Mouse (Mus musculus) adrenal gland, adult 2 months (tissue): ENCODE measurements at regions not wholly inside any gene's neighbourhood (a gene's known extent, or its start where the extent isn't known, plus 50 kb on each side); places are given as distances from the start of the nearest gene placed in this dataset.

ENCODE experiments used
- DNase-seq: peaks from one replicate; pipeline ENCODE4 v3.0.0; 2021

GRCm38 (mm10) chr3:36743399-36743798, 53.4 kb upstream of the Trpc3 start:
- no peak for DNase-seq

- no peak for DNase-seq
Measured at GRCm38 (mm10) chr3:36754358-36754950, 64.5 kb upstream of the Trpc3 start.

- DNase-seq: no peak
Measured at GRCm38 (mm10) chr3:36762065-36762653, 72.2 kb upstream of the Trpc3 start.

- no peak for DNase-seq
Measured at GRCm38 (mm10) chr3:36762847-36763246, 72.9 kb upstream of the Trpc3 start.

GRCm38 (mm10) chr3:36764741-36765140, 74.8 kb upstream of the Trpc3 start:
- peak; percentile 8 for DNase-seq

- no peak for DNase-seq
Measured at GRCm38 (mm10) chr3:36770096-36770495, 80.1 kb upstream of the Trpc3 start.

GRCm38 (mm10) chr3:36771011-36771410, 81.0 kb upstream of the Trpc3 start:
- DNase-seq: no peak

- no peak for DNase-seq
Measured at GRCm38 (mm10) chr3:36774023-36774422, 84.1 kb upstream of the Trpc3 start.

GRCm38 (mm10) chr3:36778448-36778847, 84.5 kb upstream of the 4932438A13Rik start:
- DNase-seq: peak; percentile 11

- DNase-seq: no peak
Measured at GRCm38 (mm10) chr3:36786581-36786980, 76.3 kb upstream of the 4932438A13Rik start.

GRCm38 (mm10) chr3:36790245-36790644, 72.7 kb upstream of the 4932438A13Rik start:
- no peak for DNase-seq

- peak; percentile 9 for DNase-seq
Measured at GRCm38 (mm10) chr3:36797025-36797424, 65.9 kb upstream of the 4932438A13Rik start.

GRCm38 (mm10) chr3:36798160-36798823, 64.6 kb upstream of the 4932438A13Rik start:
- DNase-seq: no peak

GRCm38 (mm10) chr3:36810528-36810927, 52.4 kb upstream of the 4932438A13Rik start:
- no peak for DNase-seq
